Mouse (Mus musculus) forebrain, embryonic 16.5 days (tissue): ENCODE data around the gene Prkch. TPM values are rescaled to one million over a fixed set of nuclear protein-coding genes. Genes with fewer than 3 reads are reported as not detected.

Experiments used
- ATAC-seq: fragments of 200-750 bp; cut with Nextera tagmentation; 2 replicates; pipeline ENCODE4 v1.8.0; 2017; ENCODE audit warnings: mild to moderate bottlenecking, moderate library complexity
- H3K27ac ChIP-seq: fragments of 300-500 bp; sonication (generic); 2 replicates; pipeline ENCODE4 v1.5.1; 2014; ENCODE audit warnings: low read length, control low read depth
- H3K27me3 ChIP-seq: fragments of 300-500 bp; sonication (generic); replicated peaks from 2 replicates; pipeline ENCODE4 v1.6.1; 2014; ENCODE audit warnings: low read length; ENCODE audit not compliant: control insufficient read depth, insufficient read depth
- H3K36me3 ChIP-seq: fragments of 300-500 bp; sonication (generic); 2 replicates; pipeline ENCODE4 v1.6.1; 2014; ENCODE audit not compliant: control insufficient read depth, insufficient read depth
- H3K4me1 ChIP-seq: fragments of 300-500 bp; sonication (generic); replicated peaks from 2 replicates; pipeline ENCODE4 v1.6.1; 2014; ENCODE audit warnings: low read length; ENCODE audit not compliant: control insufficient read depth, insufficient read depth
- H3K4me2 ChIP-seq: fragments of 300-500 bp; sonication (generic); 2 replicates; pipeline ENCODE4 v1.6.1; 2014; ENCODE audit warnings: mild to moderate bottlenecking, low read length, control low read depth
- H3K4me3 ChIP-seq: fragments of 300-500 bp; sonication (generic); replicated peaks from 2 replicates; pipeline ENCODE4 v1.5.1; 2014; ENCODE audit warnings: mild to moderate bottlenecking, low read length, control low read depth
- H3K9ac ChIP-seq: fragments of 300-500 bp; sonication (generic); replicated peaks from 2 replicates; pipeline ENCODE4 v1.6.1; 2014; ENCODE audit warnings: low read depth, low read length, control low read depth
- H3K9me3 ChIP-seq: fragments of 300-500 bp; sonication (generic); 2 replicates; pipeline ENCODE4 v1.6.1; 2016; ENCODE audit warnings: low read length; ENCODE audit not compliant: control insufficient read depth
- WGBS: fragments of 180-500 bp; shearing (Covaris S2); extraction: QIAGEN DNeasy Blood & Tissue Kit; methylation state at CpG from one replicate; pipeline ENCODE4 v1.1.7; 2014; 5-methylcytosine and 5-hydroxymethylcytosine counted together
- polyA plus RNA-seq: library from polyadenylated mRNA; unstranded; fragments of >200 nt; fragmentation: Nextera tagmentation; extraction: Ambion mirVana; gene quantifications from 2 replicates; pipeline ENCODE4 v1.2.1, GENCODE M21; 2015

The Prkch gene
- polyA plus RNA-seq, 1 experiment from 2014 or later, result 4.3 TPM

DNA sequence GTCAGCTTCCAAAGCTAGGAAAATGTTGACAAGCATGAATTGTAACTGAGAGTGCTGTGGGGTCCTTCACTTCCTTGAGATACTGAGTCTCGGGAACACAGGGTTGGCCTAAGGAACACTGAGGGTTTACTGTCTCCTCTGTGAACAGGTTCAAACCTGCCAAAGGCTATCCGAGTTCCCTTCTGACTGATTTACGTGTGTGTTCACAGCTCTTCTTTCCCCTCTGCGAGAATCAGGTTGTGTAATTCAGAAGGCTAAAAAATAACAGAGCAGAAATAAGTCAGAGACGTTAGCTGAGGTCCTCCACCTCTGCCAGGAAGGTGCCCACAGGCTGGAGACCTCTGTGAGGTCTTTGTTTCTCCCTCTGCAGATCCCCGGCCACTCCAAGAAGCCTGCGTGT lies 148.3 kb downstream of the Prkch start:
- 81% methylated on average over 7 of the region's 7 CpGs for WGBS
- no peaks in the 10 kb centered on the region for H3K36me3 ChIP-seq
- no peak overlapping the region for H3K9ac ChIP-seq
- no peaks in the 10 kb centered on the region for H3K9me3 ChIP-seq
- no peak overlapping the region for H3K4me2 ChIP-seq
- H3K4me3 ChIP-seq, result no peak overlapping the region
- H3K4me1 ChIP-seq, result 0 out of 2 replicates have a peak, but pooled peaks cover 3% of the 10 kb centered on the region
- no peaks in the 10 kb centered on the region for H3K27me3 ChIP-seq
- H3K27ac ChIP-seq, result no peak overlapping the region
- ATAC-seq, result no peak

DNA sequence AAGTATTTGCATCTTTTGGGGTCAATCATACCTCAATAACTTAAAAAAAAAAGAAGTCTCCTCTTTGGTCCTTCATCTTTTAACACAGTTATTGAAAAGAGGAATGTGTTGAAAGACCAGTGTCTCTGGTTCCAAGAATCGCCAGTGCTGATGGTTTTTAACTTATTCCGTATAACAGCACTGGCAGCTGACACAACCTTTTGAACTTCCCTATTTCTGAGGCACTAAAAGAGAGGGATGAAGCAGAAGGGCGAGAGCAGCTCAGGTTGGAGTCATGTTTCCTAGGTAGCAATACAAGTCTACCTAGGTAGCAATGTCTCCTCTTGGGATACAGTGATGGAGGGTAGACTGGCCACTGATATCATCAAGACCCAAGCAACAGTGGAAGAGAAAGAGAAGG lies 152.3 kb downstream of the Prkch start:
- ATAC-seq, result no peak
- Histone ChIP-seq H3K4me3 (no peak overlapping the region), H3K4me1 (0 out of 2 replicates have a peak, but pooled peaks cover under 1% of the 10 kb centered on the region), H3K27ac (no peak overlapping the region), H3K4me2 (no peak overlapping the region), H3K9ac (no peak overlapping the region), H3K36me3 (no peaks in the 10 kb centered on the region), H3K27me3 (no peaks in the 10 kb centered on the region), H3K9me3 (no peaks in the 10 kb centered on the region)
- 91% methylated on average over 3 of the region's 3 CpGs for whole genome bisulfite sequencing

- Histone ChIP-seq H3K36me3 (no peaks in the 10 kb centered on the region), H3K4me1 (no peaks in the 10 kb centered on the region), H3K9me3 (no peaks in the 10 kb centered on the region), H3K4me3 (no peak overlapping the region), H3K27ac (no peak overlapping the region), H3K4me2 (no peak overlapping the region), H3K27me3 (no peaks in the 10 kb centered on the region), H3K9ac (no peak overlapping the region)
- no peak for ATAC-seq
- WGBS, result 91% methylated on average over 6 of the region's 6 CpGs
These were observed 155.1 kb downstream of the Prkch start for GRCm38 (mm10) chr12:73739611-73740219.

DNA sequence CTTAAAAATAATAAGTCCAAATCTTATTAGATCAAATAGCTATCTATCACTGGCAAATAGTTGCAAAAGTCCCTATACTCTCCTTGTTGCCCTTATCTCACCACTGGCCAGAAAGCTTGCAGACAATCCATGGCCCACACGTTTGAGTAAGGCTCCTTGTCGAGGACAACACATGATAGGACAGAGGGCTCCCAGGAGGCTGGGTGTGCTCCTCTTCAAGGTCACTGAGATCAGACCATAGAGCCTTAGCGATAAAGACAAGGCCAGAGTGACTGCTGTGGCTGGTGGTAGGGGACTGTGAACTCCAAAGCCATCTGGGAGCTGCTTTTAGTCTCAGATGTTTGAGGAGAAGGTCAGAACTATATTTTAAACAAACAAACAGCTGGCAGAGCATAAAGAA lies 158.0 kb downstream of the Prkch start:
- no peak overlapping the region for H3K9ac ChIP-seq
- WGBS, result 87% methylated on average over 3 of the region's 3 CpGs
- H3K4me2 ChIP-seq, result no peak overlapping the region
- H3K27ac ChIP-seq, result no peak overlapping the region
- no peaks in the 10 kb centered on the region for H3K9me3 ChIP-seq
- no peaks in the 10 kb centered on the region for H3K27me3 ChIP-seq
- no peaks in the 10 kb centered on the region for H3K36me3 ChIP-seq
- H3K4me1 ChIP-seq, result no peaks in the 10 kb centered on the region
- no peak for ATAC-seq
- no peak overlapping the region for H3K4me3 ChIP-seq

DNA sequence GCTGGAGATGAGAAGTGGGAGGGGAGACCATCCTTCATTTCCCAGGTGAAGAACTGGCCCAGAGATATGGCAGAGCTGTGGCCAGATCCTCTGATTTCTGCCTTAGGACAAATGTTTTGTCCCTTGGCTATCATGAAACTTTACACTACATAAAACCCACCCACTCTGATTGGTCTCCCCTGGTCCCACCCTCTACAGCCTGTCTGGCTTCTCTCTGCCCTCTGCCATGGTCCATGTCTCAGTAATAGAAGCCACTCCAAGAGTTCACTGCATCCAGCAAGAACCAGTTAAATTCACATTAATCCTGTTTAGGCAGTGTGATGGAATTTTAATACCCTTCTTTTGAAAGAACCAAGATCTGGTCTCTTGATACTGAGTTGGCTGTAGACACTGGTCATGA lies 158.5 kb downstream of the Prkch start:
- Histone ChIP-seq H3K4me2 (no peak overlapping the region), H3K9me3 (no peaks in the 10 kb centered on the region), H3K4me1 (no peaks in the 10 kb centered on the region), H3K4me3 (no peak overlapping the region), H3K27me3 (no peaks in the 10 kb centered on the region), H3K27ac (no peak overlapping the region), H3K9ac (no peak overlapping the region), H3K36me3 (no peaks in the 10 kb centered on the region)
- no peak for ATAC-seq

DNA sequence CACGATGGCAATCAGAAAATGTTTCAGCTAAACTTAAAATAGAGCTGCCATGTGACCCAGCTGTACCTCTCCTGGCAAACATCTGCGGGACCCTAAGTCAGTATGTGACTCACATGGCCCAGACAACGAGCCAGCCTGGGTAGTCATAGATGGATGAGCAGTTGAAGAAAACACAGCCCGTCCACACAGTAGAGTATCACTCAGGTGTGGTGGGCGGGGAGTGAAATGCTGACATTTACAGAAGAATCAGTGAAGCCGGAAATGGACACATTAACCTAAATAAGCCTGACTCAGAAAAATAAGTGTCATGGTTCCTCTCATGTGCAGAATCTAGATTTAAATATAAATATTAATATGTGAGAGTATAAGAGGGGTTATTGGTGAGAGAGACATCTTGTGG lies 161.5 kb downstream of the Prkch start:
- WGBS, result 92% methylated on average over 6 of the region's 6 CpGs
- no peaks in the 10 kb centered on the region for H3K27me3 ChIP-seq

GRCm38 (mm10) chr12:73748373-73748772 lies 163.8 kb downstream of the Prkch start:
- Histone ChIP-seq H3K27me3 (no peaks in the 10 kb centered on the region), H3K9me3 (no peaks in the 10 kb centered on the region), H3K4me3 (no peak overlapping the region), H3K4me2 (no peak overlapping the region), H3K4me1 (no peaks in the 10 kb centered on the region), H3K27ac (no peak overlapping the region), H3K9ac (no peak overlapping the region), H3K36me3 (no peaks in the 10 kb centered on the region)
- no peak for ATAC-seq
- WGBS, result 94% methylated on average over 3 of the region's 3 CpGs

More for the DNA sequence above, 161.5 kb downstream of the Prkch start:
- Histone ChIP-seq H3K4me1 (no peaks in the 10 kb centered on the region), H3K27ac (no peak overlapping the region), H3K9me3 (no peaks in the 10 kb centered on the region), H3K9ac (no peak overlapping the region), H3K4me3 (no peak overlapping the region), H3K4me2 (no peak overlapping the region), H3K36me3 (no peaks in the 10 kb centered on the region)
- ATAC-seq, result no peak

- no peaks in the 10 kb centered on the region for H3K36me3 ChIP-seq
- no peak for ATAC-seq
- no peaks in the 10 kb centered on the region for H3K9me3 ChIP-seq
- H3K4me3 ChIP-seq, result no peak overlapping the region
- H3K4me2 ChIP-seq, result no peak overlapping the region
- WGBS, result 48% methylated on average over 9 of the region's 9 CpGs
- no peaks in the 10 kb centered on the region for H3K27me3 ChIP-seq
- H3K9ac ChIP-seq, result no peak overlapping the region
- H3K4me1 ChIP-seq, result peaks cover 4% of the 10 kb centered on the region; the same call in 1 of the 2 replicates
- H3K27ac ChIP-seq, result no peak overlapping the region; the same call in 1 of the 2 replicates
These were observed 170.0 kb downstream of the Prkch start for GRCm38 (mm10) chr12:73754476-73755150.

DNA sequence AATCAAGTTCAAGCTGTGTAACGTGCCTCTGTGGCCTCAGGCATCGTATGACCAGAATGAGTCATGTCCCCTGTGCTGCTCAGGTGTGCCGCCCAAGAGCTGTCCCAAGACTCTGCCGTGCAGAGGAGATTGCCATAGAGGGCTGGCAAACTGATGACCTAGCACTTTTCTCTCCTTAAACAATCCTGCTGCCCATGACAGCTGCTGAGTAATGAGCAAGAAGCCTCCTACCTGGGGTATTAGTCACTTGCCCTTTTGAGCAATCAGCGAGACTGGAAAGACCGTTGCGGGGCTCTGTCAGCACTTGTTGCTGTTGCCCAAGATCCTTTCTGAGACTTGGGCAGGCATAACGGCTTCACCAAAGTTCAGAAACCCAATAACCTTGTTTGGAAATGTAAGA lies 171.1 kb downstream of the Prkch start:
- H3K27ac ChIP-seq, result no peak overlapping the region
- no peak overlapping the region for H3K9ac ChIP-seq
- H3K9me3 ChIP-seq, result no peaks in the 10 kb centered on the region
- no peaks in the 10 kb centered on the region for H3K36me3 ChIP-seq
- 94% methylated on average over 8 of the region's 8 CpGs for WGBS
- H3K4me2 ChIP-seq, result no peak overlapping the region
- H3K4me3 ChIP-seq, result no peak overlapping the region
- no peak for ATAC-seq
- peaks cover 4% of the 10 kb centered on the region; the same call in 1 of the 2 replicates for H3K4me1 ChIP-seq
- H3K27me3 ChIP-seq, result no peaks in the 10 kb centered on the region
